Comparison of ENCODE assay signal across 32 mouse cellular contexts in genomic region chr1:121479403-121479802, GRCm38 (mm10). TPM values are rescaled to one million over a fixed set of nuclear protein-coding genes. Genes with fewer than 3 reads are reported as not detected.
"Had no signal": no experiment of that assay in that cellular context is flagged by ENCODE, and none has a peak within 500 bp of the region (broad histone marks: within the 10 kb centered on the region; RNA-seq: fewer than 3 reads in every experiment).

No protein-coding gene starts in this region.

- H3K4me2 ChIP-seq: heart, embryonic 12.5 days; hindbrain, embryonic 12.5 days; hindbrain, embryonic 14.5 days; kidney, embryonic 15.5 days; limb, embryonic 12.5 days; liver, embryonic 11.5 days; liver, embryonic 13.5 days had no signal

- H3K9ac ChIP-seq: forebrain, postnatal 0 days; heart, embryonic 12.5 days; hindbrain, embryonic 12.5 days; hindbrain, embryonic 14.5 days; kidney, embryonic 15.5 days; limb, embryonic 12.5 days; liver, embryonic 13.5 days had no signal

- H3K4me3 ChIP-seq: gastrocnemius, adult 2 months; heart, embryonic 10.5 days; heart, embryonic 12.5 days; hindbrain, embryonic 10.5 days; hindbrain, embryonic 12.5 days; kidney, embryonic 15.5 days; left cerebral cortex, adult 2 months; limb, embryonic 10.5 days; limb, embryonic 12.5 days; liver, embryonic 13.5 days had no signal

- H3K9me3 ChIP-seq: heart, embryonic 10.5 days; hindbrain, embryonic 10.5 days; hindbrain, embryonic 12.5 days; kidney, embryonic 15.5 days; limb, embryonic 10.5 days; limb, embryonic 12.5 days; liver, embryonic 13.5 days had no signal

- H3K27ac ChIP-seq: heart, embryonic 10.5 days; hindbrain, embryonic 10.5 days; hindbrain, embryonic 12.5 days; hindbrain, embryonic 14.5 days; kidney, embryonic 15.5 days; kidney, postnatal 0 days; left cerebral cortex, adult 2 months; limb, embryonic 10.5 days; limb, embryonic 12.5 days; liver, embryonic 13.5 days had no signal

- H3K27me3 ChIP-seq: heart, embryonic 12.5 days; hindbrain, embryonic 12.5 days; kidney, embryonic 15.5 days; limb, embryonic 12.5 days; liver, embryonic 13.5 days had no signal

- H3K4me1 ChIP-seq: heart, embryonic 10.5 days; heart, embryonic 12.5 days; hindbrain, embryonic 10.5 days; hindbrain, embryonic 12.5 days; kidney, embryonic 15.5 days; limb, embryonic 10.5 days; limb, embryonic 12.5 days; liver, embryonic 13.5 days had no signal

- DNase-seq: gastrocnemius, adult 2 months; gastrocnemius, postnatal 10 days; gastrocnemius, postnatal 25 days; heart, adult 18-20 months; heart, postnatal 10 days; heart, postnatal 4 days; kidney, adult 11 months; kidney, adult 2 months; kidney, adult 9 months; kidney, postnatal 14 days; kidney, postnatal 36 days; liver; liver, embryonic 13.5 days had no signal

- ATAC-seq: inflammation-experienced regulatory T-cells, adult 6 months had no signal

RNA-seq across cellular contexts. Expression of gene Htr5b, which starts 48.9 kb away (rescaled TPM):
- total RNA-seq: gastrocnemius, adult 2 months; gastrocnemius, postnatal 10 days; gastrocnemius, postnatal 25 days; gastrocnemius, postnatal 4 days; granulocyte monocyte progenitor cell, adult 5-6 weeks; heart, adult 18-20 months; heart, adult 8-10 months; heart, postnatal 10 days; heart, postnatal 25 days; heart, postnatal 4 days had no signal
- polyA plus RNA-seq: heart, embryonic 14.5 days; hindbrain, embryonic 12.5 days; inflammation-experienced regulatory T-cells, adult 6 months; kidney, adult 2 months; large intestine, adult 2 months; liver, embryonic 11.5 days; liver, embryonic 13.5 days had no signal
